Mouse (Mus musculus): ENCODE data around the gene Ccdc137. TPM values are rescaled to one million over a fixed set of nuclear protein-coding genes. Genes with fewer than 3 reads are reported as not detected.
A peak's percentile ranks its signal among the peaks of the same experiment; 100 is the strongest.

Ccdc137 gene
- polyA plus RNA-seq, 1 experiment: 15.1 TPM

- 82% methylated on average over 3 of the region's 3 CpGs for WGBS
- H3K36me3 ChIP-seq (ENCODE audit: control insufficient read depth, insufficient read depth, low read length): peaks cover 11% of the 10 kb centered on the region
- no peaks in the 10 kb centered on the region for H3K27me3 ChIP-seq (replicated peaks; ENCODE audit: control insufficient read depth, insufficient read depth, low read length)
- TF ChIP-seq CTCF (conservative IDR thresholded peaks at IDR 0.05; ENCODE audit: insufficient read depth, insufficient read length, low read depth, low read length): no peak
- H3K4me3 ChIP-seq (ENCODE audit: insufficient read depth, low read depth, low read length): no peak overlapping the region
- no peak for DNase-seq
- H3K4me1 ChIP-seq (ENCODE audit: control insufficient read depth, insufficient read depth, low read length): no peaks in the 10 kb centered on the region; the same call in 1 of the 2 replicates
- no peak overlapping the region for H3K27ac ChIP-seq (ENCODE audit: insufficient read depth, low read depth, low read length)
These were observed 31.2 kb upstream of the Ccdc137 start for GRCm38 (mm10) chr11:120426727-120427126.

GRCm38 (mm10) chr11:120437152-120437856 is 20.6 kb upstream of the Ccdc137 start, which contains the start of gene Nploc4:
Nploc4 (minus strand) TSS chr11:120437708.
- Histone ChIP-seq H3K36me3 (ENCODE audit: control insufficient read depth, insufficient read depth, low read length) (no peaks in the 10 kb centered on the region), H3K4me3 (ENCODE audit: insufficient read depth, low read depth, low read length) (peak within 1 kb of the TSS; percentile 97), H3K27me3 (replicated peaks; ENCODE audit: control insufficient read depth, insufficient read depth, low read length) (no peaks in the 10 kb centered on the region), H3K4me1 (ENCODE audit: control insufficient read depth, insufficient read depth, low read length) (peaks cover 5% of the 10 kb centered on the region; the same call in 1 of the 2 replicates), H3K27ac (ENCODE audit: insufficient read depth, low read depth, low read length) (peak within 1 kb of the TSS; percentile 85)
- TF ChIP-seq POLR2A (IDR thresholded peaks at IDR 0.05; ENCODE audit: low read depth, low read length): peak; percentile 35
- TF ChIP-seq CTCF (conservative IDR thresholded peaks at IDR 0.05; ENCODE audit: insufficient read depth, insufficient read length, low read depth, low read length): no peak
- DNase-seq: peak; percentile 88
- WGBS: 3% methylated on average over 68 of the region's 77 CpGs

- Histone ChIP-seq H3K27ac (ENCODE audit: insufficient read depth, low read depth, low read length) (peak overlapping the region; percentile 71; the same call in 1 of the 2 replicates), H3K4me1 (ENCODE audit: control insufficient read depth, insufficient read depth, low read length) (peaks cover 5% of the 10 kb centered on the region; the same call in 1 of the 2 replicates), H3K27me3 (replicated peaks; ENCODE audit: control insufficient read depth, insufficient read depth, low read length) (no peaks in the 10 kb centered on the region), H3K36me3 (ENCODE audit: control insufficient read depth, insufficient read depth, low read length) (no peaks in the 10 kb centered on the region), H3K4me3 (ENCODE audit: insufficient read depth, low read depth, low read length) (peak overlapping the region; percentile 97)
- DNase-seq: no peak
- 20% methylated on average over 12 of the region's 12 CpGs for WGBS
- TF ChIP-seq CTCF (conservative IDR thresholded peaks at IDR 0.05; ENCODE audit: insufficient read depth, insufficient read length, low read depth, low read length) (no peak), POLR2A (IDR thresholded peaks at IDR 0.05; ENCODE audit: low read depth, low read length) (no peak)
These were observed 20.0 kb upstream of the Ccdc137 start for GRCm38 (mm10) chr11:120437857-120438385.

DNA sequence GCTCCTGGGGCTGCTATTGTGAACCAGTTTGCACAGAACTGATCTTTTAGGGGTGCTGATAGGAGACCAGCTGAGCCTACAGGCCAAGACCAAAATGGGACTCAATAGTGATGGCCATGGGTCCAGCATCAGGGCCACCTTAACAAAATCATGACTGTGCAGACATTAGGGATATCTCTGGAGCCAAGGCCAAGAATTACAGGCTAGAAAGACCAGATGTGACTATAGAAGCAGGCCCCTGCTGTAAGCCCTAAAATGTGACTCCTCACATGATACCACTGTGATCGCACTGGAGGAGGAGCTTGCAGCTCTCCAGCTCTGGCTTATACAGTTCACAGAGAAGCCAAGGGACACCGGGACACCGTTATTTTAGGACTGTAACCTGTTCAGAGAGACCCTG is 15.6 kb upstream of the Ccdc137 start, which contains the start of gene Tspan10:
Gene Tspan10, plus strand, starts transcription at position 301 of the 400 bp plus-strand sequence.
- Histone ChIP-seq H3K27me3 (replicated peaks; ENCODE audit: control insufficient read depth, insufficient read depth, low read length) (no peaks in the 10 kb centered on the region), H3K4me1 (ENCODE audit: control insufficient read depth, insufficient read depth, low read length) (no peaks in the 10 kb centered on the region), H3K36me3 (ENCODE audit: control insufficient read depth, insufficient read depth, low read length) (no peaks in the 10 kb centered on the region), H3K4me3 (ENCODE audit: insufficient read depth, low read depth, low read length) (no peak within 1 kb of the TSS), H3K27ac (ENCODE audit: insufficient read depth, low read depth, low read length) (no peak within 1 kb of the TSS)
- 91% methylated on average over 3 of the region's 3 CpGs for WGBS
- no peak for TF ChIP-seq CTCF (conservative IDR thresholded peaks at IDR 0.05; ENCODE audit: insufficient read depth, insufficient read length, low read depth, low read length)
- no peak for TF ChIP-seq POLR2A (IDR thresholded peaks at IDR 0.05; ENCODE audit: low read depth, low read length)
- DNase-seq: no peak

GRCm38 (mm10) chr11:120442765-120443280 is 15.1 kb upstream of the Ccdc137 start:
- TF ChIP-seq CTCF (conservative IDR thresholded peaks at IDR 0.05; ENCODE audit: insufficient read depth, insufficient read length, low read depth, low read length) (no peak; the same call in 1 of the 2 replicates), POLR2A (IDR thresholded peaks at IDR 0.05; ENCODE audit: low read depth, low read length) (no peak)
- H3K27me3 ChIP-seq (replicated peaks; ENCODE audit: control insufficient read depth, insufficient read depth, low read length): no peaks in the 10 kb centered on the region
- no peaks in the 10 kb centered on the region for H3K36me3 ChIP-seq (ENCODE audit: control insufficient read depth, insufficient read depth, low read length)
- no peak overlapping the region for H3K4me3 ChIP-seq (ENCODE audit: insufficient read depth, low read depth, low read length)
- no peak for DNase-seq
- WGBS: 69% methylated on average over 3 of the region's 3 CpGs
- no peak overlapping the region for H3K27ac ChIP-seq (ENCODE audit: insufficient read depth, low read depth, low read length)
- no peaks in the 10 kb centered on the region for H3K4me1 ChIP-seq (ENCODE audit: control insufficient read depth, insufficient read depth, low read length)

DNA sequence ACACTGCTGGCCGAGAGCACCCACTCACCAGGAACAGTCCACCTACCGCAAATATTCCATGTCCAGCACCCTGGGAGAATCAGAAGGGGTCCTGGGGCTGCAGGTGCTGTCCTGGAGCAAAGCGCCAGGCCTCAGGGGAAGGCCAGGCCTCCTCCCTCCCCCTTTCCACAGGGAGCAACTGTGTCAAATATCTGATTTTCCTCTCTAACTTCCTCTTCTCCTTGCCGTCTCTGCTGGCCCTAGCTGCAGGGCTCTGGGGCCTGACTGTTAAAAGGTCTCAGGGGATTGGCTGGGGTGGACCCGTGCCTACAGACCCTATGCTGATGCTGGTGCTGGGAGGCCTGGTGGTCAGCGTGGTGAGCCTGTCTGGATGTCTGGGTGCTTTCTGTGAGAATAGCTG is 13.8 kb upstream of the Ccdc137 start:
- TF ChIP-seq POLR2A (IDR thresholded peaks at IDR 0.05; ENCODE audit: low read depth, low read length) (no peak), CTCF (conservative IDR thresholded peaks at IDR 0.05; ENCODE audit: insufficient read depth, insufficient read length, low read depth, low read length) (no peak)
- no peak overlapping the region for H3K27ac ChIP-seq (ENCODE audit: insufficient read depth, low read depth, low read length)
- H3K36me3 ChIP-seq (ENCODE audit: control insufficient read depth, insufficient read depth, low read length): no peaks in the 10 kb centered on the region
- no peak overlapping the region for H3K4me3 ChIP-seq (ENCODE audit: insufficient read depth, low read depth, low read length)
- WGBS: 71% methylated on average over 6 of the region's 6 CpGs
- H3K4me1 ChIP-seq (ENCODE audit: control insufficient read depth, insufficient read depth, low read length): no peaks in the 10 kb centered on the region
- DNase-seq: no peak
- no peaks in the 10 kb centered on the region for H3K27me3 ChIP-seq (replicated peaks; ENCODE audit: control insufficient read depth, insufficient read depth, low read length)

GRCm38 (mm10) chr11:120445475-120445874 is 12.4 kb upstream of the Ccdc137 start:
- TF ChIP-seq CTCF (conservative IDR thresholded peaks at IDR 0.05; ENCODE audit: insufficient read depth, insufficient read length, low read depth, low read length) (no peak), POLR2A (IDR thresholded peaks at IDR 0.05; ENCODE audit: low read depth, low read length) (no peak)
- H3K27me3 ChIP-seq (replicated peaks; ENCODE audit: control insufficient read depth, insufficient read depth, low read length): no peaks in the 10 kb centered on the region
- no peaks in the 10 kb centered on the region for H3K4me1 ChIP-seq (ENCODE audit: control insufficient read depth, insufficient read depth, low read length)
- H3K4me3 ChIP-seq (ENCODE audit: insufficient read depth, low read depth, low read length): no peak overlapping the region
- DNase-seq: no peak
- H3K27ac ChIP-seq (ENCODE audit: insufficient read depth, low read depth, low read length): no peak overlapping the region
- WGBS: 66% methylated on average over 3 of the region's 3 CpGs
- no peaks in the 10 kb centered on the region for H3K36me3 ChIP-seq (ENCODE audit: control insufficient read depth, insufficient read depth, low read length)
